Comparison of ENCODE assay signal across 10 mouse cellular contexts in genomic region chr15:63532337-63533055, GRCm38 (mm10).
DNase-seq lines count a peak whose midpoint lies in the region; ATAC-seq lines count a peak whose summit lies in the region.
"Had no signal": no experiment of that assay in that cellular context is flagged by ENCODE, and none has a peak within 500 bp of the region (broad histone marks: within the 10 kb centered on the region; RNA-seq: fewer than 3 reads in every experiment).

No protein-coding gene starts in this region.

- DNase-seq in embryonic facial prominence, embryonic 10.5 days (ENCODE audit: low spot score) = no peak
- DNase-seq in hindbrain, embryonic 14.5 days (ENCODE audit: low spot score) = peak; percentile 63
- DNase-seq in mesoderm, embryonic 11.5 days (ENCODE audit: low read depth, low spot score) = peak; percentile 18
- DNase-seq in right cerebral cortex, postnatal 14 days = peak; percentile 16
- no peak for DNase-seq in gastrocnemius, postnatal 25 days
- no peak for DNase-seq in gastrocnemius, adult 18-20 months (ENCODE audit: low spot score)
- no peak for DNase-seq in thymus, postnatal 25 days
- DNase-seq: spleen, adult 18-20 months had no signal

- H3K4me2 ChIP-seq in embryonic facial prominence, embryonic 12.5 days (replicated peaks) = 0 out of 2 replicates have a peak overlapping the region, but pooled peaks have one; percentile 7
- H3K4me2 ChIP-seq in hindbrain, embryonic 14.5 days (replicated peaks) = peak overlapping the region; percentile 33

- no peaks in the 10 kb centered on the region for H3K9me3 ChIP-seq in embryonic facial prominence, embryonic 12.5 days
- H3K9me3 ChIP-seq in embryonic facial prominence, embryonic 10.5 days = no peaks in the 10 kb centered on the region
- no peaks in the 10 kb centered on the region for H3K9me3 ChIP-seq in hindbrain, embryonic 14.5 days (ENCODE audit: control insufficient read depth, low read length)

- 70% methylated on average over 12 of the region's 12 CpGs for WGBS in embryonic facial prominence, embryonic 12.5 days
- 72% methylated on average over 12 of the region's 12 CpGs for WGBS in embryonic facial prominence, embryonic 10.5 days
- WGBS in hindbrain, embryonic 14.5 days = 35% methylated on average over 12 of the region's 12 CpGs

- peaks cover 6% of the 10 kb centered on the region for H3K4me1 ChIP-seq in embryonic facial prominence, embryonic 12.5 days
- H3K4me1 ChIP-seq in embryonic facial prominence, embryonic 10.5 days = peaks cover 13% of the 10 kb centered on the region
- no peaks in the 10 kb centered on the region for H3K4me1 ChIP-seq in hindbrain, embryonic 14.5 days (replicated peaks; ENCODE audit: control insufficient read depth, insufficient read depth, low read length)

- no peak overlapping the region for H3K4me3 ChIP-seq in embryonic facial prominence, embryonic 12.5 days
- no peak overlapping the region for H3K4me3 ChIP-seq in embryonic facial prominence, embryonic 10.5 days
- no peak overlapping the region for H3K4me3 ChIP-seq in hindbrain, embryonic 14.5 days (replicated peaks; ENCODE audit: low read length)
- H3K4me3 ChIP-seq: erythroblast, embryonic 14.5 days had no signal

- H3K27me3 ChIP-seq in embryonic facial prominence, embryonic 12.5 days = no peaks in the 10 kb centered on the region
- no peaks in the 10 kb centered on the region for H3K27me3 ChIP-seq in embryonic facial prominence, embryonic 10.5 days (replicated peaks; ENCODE audit: low read depth, poor library complexity, severe bottlenecking)
- no peaks in the 10 kb centered on the region for H3K27me3 ChIP-seq in hindbrain, embryonic 14.5 days (ENCODE audit: control insufficient read depth, insufficient read depth, low read length)

- H3K27ac ChIP-seq in embryonic facial prominence, embryonic 12.5 days = no peak overlapping the region
- no peak overlapping the region for H3K27ac ChIP-seq in embryonic facial prominence, embryonic 10.5 days (replicated peaks)
- no peak overlapping the region for H3K27ac ChIP-seq in hindbrain, embryonic 14.5 days

- no peak for ATAC-seq in embryonic facial prominence, embryonic 12.5 days (ENCODE audit: insufficient number of reproducible peaks, insufficient read depth, low FRiP score, low TSS enrichment)
- ATAC-seq in hindbrain, embryonic 14.5 days (ENCODE audit: low FRiP score) = peak; percentile 87

- H3K9ac ChIP-seq in embryonic facial prominence, embryonic 12.5 days = no peak overlapping the region
- no peak overlapping the region for H3K9ac ChIP-seq in hindbrain, embryonic 14.5 days

- no peaks in the 10 kb centered on the region for H3K36me3 ChIP-seq in embryonic facial prominence, embryonic 12.5 days
- H3K36me3 ChIP-seq in embryonic facial prominence, embryonic 10.5 days (replicated peaks) = no peaks in the 10 kb centered on the region
- H3K36me3 ChIP-seq in hindbrain, embryonic 14.5 days (replicated peaks; ENCODE audit: control insufficient read depth, insufficient read depth) = no peaks in the 10 kb centered on the region

Comparison
In these comparisons a context has a peak if more than half of its experiments do, and no peak if none do; other contexts are left out.
1. DNase-seq: peak in hindbrain, embryonic 14.5 days (single experiment), mesoderm, embryonic 11.5 days (single experiment) and right cerebral cortex, postnatal 14 days (single experiment); none in embryonic facial prominence, embryonic 10.5 days (single experiment), gastrocnemius, postnatal 25 days (single experiment), gastrocnemius, adult 18-20 months (single experiment) and thymus, postnatal 25 days (single experiment).